Mouse (Mus musculus) kidney, postnatal 0 days (tissue): ENCODE measurements around the gene Eif4a3. TPM values are rescaled to one million over a fixed set of nuclear protein-coding genes. Genes with fewer than 3 reads are reported as not detected.
"Not testable (repeated sequence)": the region's sequence is repeated elsewhere in the genome, so short reads cannot be mapped to it uniquely, and the experiment has no call there.

Experiments used
- ATAC-seq: fragments of 200-750 bp; cut with Nextera tagmentation; replicated peaks from 2 replicates; pipeline ENCODE4 v1.8.0; 2017; ENCODE audit warnings: low read depth, moderate number of reproducible peaks, moderate TSS enrichment, moderate library complexity; ENCODE audit not compliant: low FRiP score
- DNase-seq: peaks from one replicate; pipeline ENCODE4 v3.0.0-alpha.2; 2016; ENCODE audit warnings: low spot score
- H3K27ac ChIP-seq: fragments of 300-500 bp; sonication (generic); 2 replicates; pipeline ENCODE4 v1.5.1; 2014; ENCODE audit warnings: mild to moderate bottlenecking
- H3K27me3 ChIP-seq: fragments of 300-500 bp; sonication (generic); 2 replicates; pipeline ENCODE4 v1.6.1; 2014; ENCODE audit warnings: low read length, mixed read lengths; ENCODE audit not compliant: insufficient read depth
- H3K36me3 ChIP-seq: fragments of 300-500 bp; sonication (generic); 2 replicates; pipeline ENCODE4 v1.6.1; 2014; ENCODE audit warnings: low read length, mixed read lengths; ENCODE audit not compliant: insufficient read depth
- H3K4me1 ChIP-seq: fragments of 300-500 bp; sonication (generic); replicated peaks from 2 replicates; pipeline ENCODE4 v1.6.1; 2014; ENCODE audit warnings: antibody characterized with exemption, low read length, mixed read lengths; ENCODE audit not compliant: insufficient read depth
- H3K4me2 ChIP-seq: fragments of 300-500 bp; sonication (generic); 2 replicates; pipeline ENCODE4 v1.6.1; 2014; ENCODE audit warnings: mild to moderate bottlenecking, low read length, moderate library complexity, mixed read lengths
- H3K4me3 ChIP-seq: fragments of 300-500 bp; sonication (generic); replicated peaks from 2 replicates; pipeline ENCODE4 v1.5.1; 2014; ENCODE audit warnings: low read depth, low read length
- H3K9ac ChIP-seq: fragments of 300-500 bp; sonication (generic); 2 replicates; pipeline ENCODE4 v1.6.1; 2014; ENCODE audit warnings: low read depth, low read length
- H3K9me3 ChIP-seq: fragments of 300-500 bp; sonication (generic); replicated peaks from 2 replicates; pipeline ENCODE4 v1.6.1; 2016; ENCODE audit warnings: low read length, inconsistent platforms, mixed read lengths
- CTCF ChIP-seq: IDR thresholded peaks from 2 replicates; pipeline ENCODE4 v1.5.1; 2016; ENCODE audit warnings: antibody characterized with exemption, low read depth, mild to moderate bottlenecking, moderate library complexity
- WGBS: fragments of 180-500 bp; shearing (Covaris S2); extraction: QIAGEN DNeasy Blood & Tissue Kit; methylation state at CpG from one replicate; pipeline ENCODE4 v1.1.7; 2014; 5-methylcytosine and 5-hydroxymethylcytosine counted together
- polyA plus RNA-seq: library from polyadenylated mRNA; unstranded; fragments of >200 nt; fragmentation: Nextera tagmentation; extraction: Ambion mirVana; gene quantifications from 2 replicates; pipeline ENCODE4 v1.2.1, GENCODE M21; 2015

The Eif4a3 gene
- polyA plus RNA-seq, 1 experiment from 2014 or later, result 260 TPM

- WGBS, result 23% methylated on average over 2 of the region's 2 CpGs
Measured at GRCm38 (mm10) chr11:119300986-119301385, 1.1 kb upstream of the Eif4a3 start.

DNA sequence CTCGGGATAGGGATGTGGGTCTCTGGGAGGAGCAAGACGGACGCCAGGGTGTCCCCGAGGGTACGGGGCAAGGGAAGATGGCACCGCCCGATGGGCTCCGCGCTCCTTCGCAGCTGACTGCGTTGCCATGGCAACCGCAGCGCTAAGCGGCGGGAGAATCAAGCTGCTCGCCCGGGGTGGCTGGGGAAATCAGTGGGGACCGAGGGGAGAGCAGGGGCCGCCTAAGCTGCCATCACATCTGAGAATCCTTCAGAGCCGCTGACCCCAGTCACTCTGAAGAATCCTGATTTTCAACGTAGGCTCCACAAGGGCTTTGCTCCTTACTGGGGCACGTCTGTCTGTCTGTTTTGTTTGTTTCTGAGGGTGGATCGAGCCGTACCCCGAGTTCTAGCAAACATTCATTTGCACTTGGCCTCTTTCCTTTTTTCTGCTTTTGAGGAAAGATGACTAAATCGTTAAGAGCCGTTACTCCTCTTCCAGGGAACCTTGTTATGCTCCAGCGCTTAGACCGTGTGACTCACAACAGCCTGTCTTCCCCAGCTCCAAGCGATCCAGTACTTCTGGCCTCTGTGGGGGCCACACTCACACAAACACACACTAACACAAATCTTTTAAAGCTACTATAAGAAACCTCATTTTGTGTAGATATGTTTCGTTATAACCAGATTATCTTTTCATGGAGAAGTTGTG is 502 bp upstream of the Eif4a3 start:
- H3K4me3 ChIP-seq, result peak overlapping the region; percentile 95
- H3K4me2 ChIP-seq, result peak overlapping the region; percentile 95
- ATAC-seq (0 out of 2 replicates have a peak, but pooled peaks have one; percentile 27), DNase-seq (peak; percentile 35)
- peaks cover 9% of the 10 kb centered on the region; the same call in 1 of the 2 replicates for H3K4me1 ChIP-seq
- no peaks in the 10 kb centered on the region for H3K27me3 ChIP-seq
- TF ChIP-seq CTCF, result peak; percentile 22; the same call in 1 of the 2 replicates
- H3K9ac ChIP-seq, result peak overlapping the region; percentile 98
- H3K9me3 ChIP-seq, result no peaks in the 10 kb centered on the region
- WGBS, result under 1% methylated on average over 31 of the region's 31 CpGs
- H3K27ac ChIP-seq, result peak overlapping the region; percentile 89
- H3K36me3 ChIP-seq, result peaks cover 20% of the 10 kb centered on the region; the same call in 1 of the 2 replicates

More at GRCm38 (mm10) chr11:119300986-119301385, 1.1 kb upstream of the Eif4a3 start:
- no peak for TF ChIP-seq CTCF
- peaks cover 9% of the 10 kb centered on the region; the same call in 1 of the 2 replicates for H3K4me1 ChIP-seq
- no peak overlapping the region for H3K9ac ChIP-seq
- H3K27ac ChIP-seq, result no peak overlapping the region
- ATAC-seq (no peak), DNase-seq (no peak)
- no peaks in the 10 kb centered on the region for H3K9me3 ChIP-seq
- peaks cover 14% of the 10 kb centered on the region; the same call in 1 of the 2 replicates for H3K36me3 ChIP-seq
- H3K4me2 ChIP-seq, result 0 out of 2 replicates have a peak overlapping the region, but pooled peaks have one; percentile 95
- H3K4me3 ChIP-seq, result no peak overlapping the region
- H3K27me3 ChIP-seq, result no peaks in the 10 kb centered on the region

- peak overlapping the region; percentile 95 for H3K4me3 ChIP-seq
- H3K27me3 ChIP-seq, result no peaks in the 10 kb centered on the region
- no peaks in the 10 kb centered on the region for H3K9me3 ChIP-seq
- TF ChIP-seq CTCF, result no peak
- DNase-seq, result peak; percentile 13
- H3K9ac ChIP-seq, result peak overlapping the region; percentile 98
- H3K4me1 ChIP-seq, result peaks cover 9% of the 10 kb centered on the region; the same call in 1 of the 2 replicates
- WGBS, result 9% methylated on average over 7 of the region's 7 CpGs
- peak overlapping the region; percentile 89 for H3K27ac ChIP-seq
- H3K4me2 ChIP-seq, result peak overlapping the region; percentile 95
- no peak for ATAC-seq
- peaks cover 34% of the 10 kb centered on the region for H3K36me3 ChIP-seq
Measured at GRCm38 (mm10) chr11:119298917-119299316, 972 bp downstream of the Eif4a3 start.

DNA sequence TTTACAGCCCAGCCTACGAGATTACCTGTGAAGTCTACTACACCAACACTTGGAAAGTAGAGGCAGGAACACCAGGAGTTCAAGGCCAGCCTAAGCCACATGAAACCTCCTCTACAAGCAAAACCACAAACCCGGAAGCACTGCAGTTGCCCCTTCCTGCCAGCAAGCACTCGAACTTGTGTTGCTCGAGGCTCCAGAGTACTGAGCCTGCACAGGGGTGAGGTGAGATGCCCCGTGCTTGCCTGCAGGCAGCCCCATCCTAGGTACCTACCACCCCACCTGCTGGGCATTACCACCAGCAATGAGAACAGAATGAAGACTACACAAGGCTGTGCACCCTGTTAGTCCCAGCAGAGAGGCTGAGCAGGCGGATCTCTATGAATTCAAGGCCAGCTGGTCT is 1.9 kb downstream of the Eif4a3 start:
- H3K27me3 ChIP-seq, result no peaks in the 10 kb centered on the region
- H3K27ac ChIP-seq, result no peak overlapping the region
- DNase-seq (no peak), ATAC-seq (no peak)
- WGBS, result 80% methylated on average over 6 of the region's 6 CpGs
- peaks cover 43% of the 10 kb centered on the region for H3K36me3 ChIP-seq
- no peak for TF ChIP-seq CTCF
- H3K4me3 ChIP-seq, result no peak overlapping the region
- peaks cover 9% of the 10 kb centered on the region; the same call in 1 of the 2 replicates for H3K4me1 ChIP-seq
- peak overlapping the region; percentile 95; the same call in 1 of the 2 replicates for H3K4me2 ChIP-seq
- H3K9me3 ChIP-seq, result no peaks in the 10 kb centered on the region
- H3K9ac ChIP-seq, result no peak overlapping the region

DNA sequence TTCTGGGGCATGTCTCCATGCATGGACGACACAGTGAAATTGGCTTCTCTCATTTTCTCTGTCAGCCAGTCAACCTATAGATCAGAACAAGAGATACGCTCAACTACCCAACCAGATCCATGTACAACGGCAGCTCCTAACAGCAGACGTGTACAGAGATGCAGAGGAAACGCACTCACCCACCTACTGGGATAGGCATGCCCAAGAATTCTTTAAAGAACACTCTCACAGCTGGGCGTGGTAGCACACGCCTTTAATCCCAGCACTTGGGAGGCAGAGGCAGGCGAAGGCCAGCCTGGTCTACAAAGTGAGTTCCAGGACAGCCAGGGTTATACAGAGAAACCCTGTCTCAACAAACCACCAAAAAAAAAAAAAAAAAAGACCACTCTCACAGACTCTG is 7.0 kb downstream of the Eif4a3 start:
- H3K4me1 ChIP-seq, H3K27ac ChIP-seq, H3K9ac ChIP-seq, ATAC-seq, H3K27me3 ChIP-seq, H3K4me3 ChIP-seq, DNase-seq, H3K9me3 ChIP-seq, H3K4me2 ChIP-seq: not testable (repeated sequence)
- WGBS, result 89% methylated on average over 8 of the region's 8 CpGs
- peaks cover 86% of the 10 kb centered on the region for H3K36me3 ChIP-seq

- 81% methylated on average over 20 of the region's 20 CpGs for WGBS
Measured at GRCm38 (mm10) chr11:119287207-119287992, 12.5 kb downstream of the Eif4a3 start.

More at GRCm38 (mm10) chr11:119287207-119287992, 12.5 kb downstream of the Eif4a3 start:
- Histone ChIP-seq H3K27me3 (no peaks in the 10 kb centered on the region), H3K4me3 (no peak overlapping the region), H3K4me2 (no peak overlapping the region), H3K9ac (no peak overlapping the region), H3K9me3 (no peaks in the 10 kb centered on the region), H3K36me3 (peaks cover 57% of the 10 kb centered on the region), H3K4me1 (no peaks in the 10 kb centered on the region), H3K27ac (no peak overlapping the region)
- TF ChIP-seq CTCF, result no peak
- ATAC-seq (no peak), DNase-seq (no peak)
